Mouse (Mus musculus) thymus, postnatal 10 days (tissue): Measurements from ENCODE around the gene Nhsl1.
"Not testable (repeated sequence)": the region's sequence is repeated elsewhere in the genome, so short reads cannot be mapped to it uniquely, and the experiment has no call there.

ENCODE experiments used
- DNase-seq, 2 experiments: peaks; one replicate each; pipeline ENCODE4 v3.0.0; 2021; ENCODE audit warnings: low spot score in 2 of 2

Gene Nhsl1

GRCm38 (mm10) chr10:18437584-18437983 is 118.8 kb downstream of the Nhsl1 start:
- no peak for DNase-seq

GRCm38 (mm10) chr10:18445603-18446358 is 127.0 kb downstream of the Nhsl1 start:
- DNase-seq, result no peak

- DNase-seq, result no peak
Measured at GRCm38 (mm10) chr10:18446359-18446820, 127.6 kb downstream of the Nhsl1 start.

GRCm38 (mm10) chr10:18447299-18447698 is 128.5 kb downstream of the Nhsl1 start:
- DNase-seq, result no peak

GRCm38 (mm10) chr10:18448896-18449295 is 130.1 kb downstream of the Nhsl1 start:
- not testable (repeated sequence) for DNase-seq

- DNase-seq, result peak; percentile 41 to 77
Measured at GRCm38 (mm10) chr10:18453380-18453779, 134.6 kb downstream of the Nhsl1 start.

GRCm38 (mm10) chr10:18454161-18454560 is 135.4 kb downstream of the Nhsl1 start:
- DNase-seq, result no peak

- DNase-seq, result no peak
Measured at GRCm38 (mm10) chr10:18455301-18455920, 136.6 kb downstream of the Nhsl1 start.

- DNase-seq, result no peak
Measured at GRCm38 (mm10) chr10:18457808-18458475, 139.2 kb downstream of the Nhsl1 start.

- DNase-seq, result peak in 1 of 2 experiments; percentile 24
Measured at GRCm38 (mm10) chr10:18461336-18461735, 142.6 kb downstream of the Nhsl1 start.

GRCm38 (mm10) chr10:18463071-18463841 is 144.5 kb downstream of the Nhsl1 start:
- DNase-seq, result no peak

- no peak for DNase-seq
Measured at GRCm38 (mm10) chr10:18468396-18468795, 149.6 kb downstream of the Nhsl1 start.

GRCm38 (mm10) chr10:18469279-18470135 is 150.7 kb downstream of the Nhsl1 start:
- DNase-seq, result peak; percentile 26 to 41

- DNase-seq, result peak in 1 of 2 experiments; percentile 15
Measured at GRCm38 (mm10) chr10:18470351-18471060, 151.7 kb downstream of the Nhsl1 start.

- DNase-seq, result no peak
Measured at GRCm38 (mm10) chr10:18471648-18472047, 152.9 kb downstream of the Nhsl1 start.

- DNase-seq, result no peak
Measured at GRCm38 (mm10) chr10:18475126-18475525, 156.3 kb downstream of the Nhsl1 start.

GRCm38 (mm10) chr10:18478294-18478693 is 159.5 kb downstream of the Nhsl1 start:
- no peak for DNase-seq

- no peak for DNase-seq
Measured at GRCm38 (mm10) chr10:18479285-18479684, 160.5 kb downstream of the Nhsl1 start.

GRCm38 (mm10) chr10:18480836-18481235 is 162.1 kb downstream of the Nhsl1 start:
- DNase-seq, result no peak

- no peak for DNase-seq
Measured at GRCm38 (mm10) chr10:18482558-18483141, 163.9 kb downstream of the Nhsl1 start.
